Mouse (Mus musculus) mouse trophoblast stem cell (cell line): ENCODE results near the gene Adi1.

Experiments
- in situ Hi-C, 2 experiments: fragments of 300-500 bp; cut with MseI, MboI; formaldehyde crosslinking; loops; 2 replicates in 1 of 2; 3 replicates in 1 of 2; pipeline ENCODE4 v1.15.1; 2025

The Adi1 gene

GRCm38 (mm10) chr12:28675121-28675924 is at the start of gene Adi1:
Gene Adi1 (plus strand): TSS chr12:28675231.
- in situ Hi-C loops = no loop called here

GRCm38 (mm10) chr12:28625407-28625806 is 49.6 kb upstream of the Adi1 start:
- in situ Hi-C loops = no loop called here

GRCm38 (mm10) chr12:28627092-28627491 is 47.9 kb upstream of the Adi1 start:
- in situ Hi-C loops = no loop called here

- in situ Hi-C loops = no loop called here
These were observed 46.6 kb upstream of the Adi1 start for GRCm38 (mm10) chr12:28628436-28628835.

- in situ Hi-C loops = no loop called here
These were observed 39.9 kb upstream of the Adi1 start for GRCm38 (mm10) chr12:28635058-28635534.

- in situ Hi-C loops = no loop called here
These were observed 39.2 kb upstream of the Adi1 start, which contains the start of gene Rps7 for GRCm38 (mm10) chr12:28635535-28636476. Gene Rps7 (minus strand): TSS chr12:28635953.

GRCm38 (mm10) chr12:28636543-28636942 is 38.5 kb upstream of the Adi1 start:
- in situ Hi-C loops = no loop called here

GRCm38 (mm10) chr12:28638778-28639177 is 36.3 kb upstream of the Adi1 start:
- in situ Hi-C loops = no loop called here

GRCm38 (mm10) chr12:28649141-28650110 is 25.6 kb upstream of the Adi1 start, which contains the start of gene Rnaseh1:
Gene Rnaseh1 (plus strand): TSS chr12:28649602.
- in situ Hi-C loops = no loop called here

GRCm38 (mm10) chr12:28662628-28663027 is 12.4 kb upstream of the Adi1 start:
- in situ Hi-C loops = no loop called here

GRCm38 (mm10) chr12:28666734-28667133 is 8.3 kb upstream of the Adi1 start:
- in situ Hi-C loops = no loop called here

- in situ Hi-C loops = no loop called here
These were observed 7.7 kb upstream of the Adi1 start for GRCm38 (mm10) chr12:28667287-28667686.

- in situ Hi-C loops = no loop called here
These were observed 852 bp upstream of the Adi1 start for GRCm38 (mm10) chr12:28674038-28674720.

- in situ Hi-C loops = no loop called here
These were observed 836 bp downstream of the Adi1 start for GRCm38 (mm10) chr12:28675925-28676209.

GRCm38 (mm10) chr12:28684674-28685073 is 9.6 kb downstream of the Adi1 start:
- in situ Hi-C loops = no loop called here

- in situ Hi-C loops = no loop called here
These were observed 10.7 kb downstream of the Adi1 start for GRCm38 (mm10) chr12:28685771-28686170.

GRCm38 (mm10) chr12:28686199-28686879 is 11.3 kb downstream of the Adi1 start:
- in situ Hi-C loops = no loop called here

GRCm38 (mm10) chr12:28688996-28689395 is 14.0 kb downstream of the Adi1 start:
- in situ Hi-C loops = no loop called here

GRCm38 (mm10) chr12:28690730-28691129 is 15.7 kb downstream of the Adi1 start:
- in situ Hi-C loops = no loop called here

- in situ Hi-C loops = no loop called here
These were observed 18.7 kb downstream of the Adi1 start for GRCm38 (mm10) chr12:28693738-28694137.
